Mouse (Mus musculus): Measurements from ENCODE around the gene Klk6. TPM values are rescaled to one million over a fixed set of nuclear protein-coding genes. Genes with fewer than 3 reads are reported as not detected.

Gene Klk6
- total RNA-seq, 2 experiments from 2014 or later, result 0.89 to 1.0 TPM

Other genes with a start within 250 kb of the Klk6 start
- gene Zfp719, start 244.9 kb upstream of the Klk6 start, total RNA-seq (2021), result 10 to 100 TPM; 18.5 to 19.1 TPM
- under 1 TPM in 1 of 2 experiments, not detected in 1; 0.15 TPM for gene Zfp819, start 217.3 kb upstream of the Klk6 start, total RNA-seq (2021)
- under 1 TPM in 1 of 2 experiments, not detected in 1; 0.15 TPM for gene Ceacam18, start 189.8 kb upstream of the Klk6 start, total RNA-seq (2021)
- 1 to 10 TPM; 1.2 to 1.5 TPM for gene Siglece, start 164.3 kb upstream of the Klk6 start, total RNA-seq (2021)
- gene Ctu1, start 152.5 kb upstream of the Klk6 start, total RNA-seq (2021), result 10 to 100 TPM; 10.5 to 10.6 TPM
- gene Klk14, start 134.1 kb upstream of the Klk6 start, total RNA-seq (2021), result not detected
- gene Klk13, start 111.9 kb upstream of the Klk6 start, total RNA-seq (2021), result not detected
- not detected for gene Klk12, start 55.6 kb upstream of the Klk6 start, total RNA-seq (2021)
- gene Klk11, start 49.9 kb upstream of the Klk6 start, total RNA-seq (2021), result not detected
- gene Klk10, start 43.5 kb upstream of the Klk6 start, total RNA-seq (2021), result 1 to 10 TPM; 1.2 to 1.5 TPM
- not detected for gene Klk9, start 32.6 kb upstream of the Klk6 start, total RNA-seq (2021)
- 10 to 100 TPM; 22.3 to 27.7 TPM for gene Klk8, start 26.9 kb upstream of the Klk6 start, total RNA-seq (2021)
- gene Klk7, start 13.2 kb upstream of the Klk6 start, total RNA-seq (2021), result under 1 TPM; 0.32 to 0.33 TPM
- gene Klk5, start 17.5 kb downstream of the Klk6 start, total RNA-seq (2021), result not detected
- gene Klk4, start 56.7 kb downstream of the Klk6 start, total RNA-seq (2021), result not detected
- not detected for gene Klk15, start 109.2 kb downstream of the Klk6 start, total RNA-seq (2021)
- gene Klk1b8, start 126.2 kb downstream of the Klk6 start, total RNA-seq (2021), result not detected
- not detected for gene Klk1b1, start 142.3 kb downstream of the Klk6 start, total RNA-seq (2021)
- not detected for gene Klk1b9, start 151.6 kb downstream of the Klk6 start, total RNA-seq (2021)
- not detected for gene Klk1b11, start 171.4 kb downstream of the Klk6 start, total RNA-seq (2021)
- gene Klk1b26, start 187.7 kb downstream of the Klk6 start, total RNA-seq (2021), result not detected
- gene Klk1b27, start 227.8 kb downstream of the Klk6 start, total RNA-seq (2021), result not detected

Measured in layer of hippocampus, adult 18-20 months (tissue).